Mouse (Mus musculus) adrenal gland, adult (tissue): ENCODE results near the gene Dach1.

Experiments used
- DNase-seq, 2 experiments: peaks; one replicate each; pipeline ENCODE4 v3.0.0; 2022 to 2023; ENCODE audit warnings: low spot score in 1 of 2; ENCODE audit not compliant: inconsistent age in 2 of 2

Gene Dach1

GRCm38 (mm10) chr14:98169421-98170076 is at the start of gene Dach1:
Gene Dach1 (minus strand): TSS chr14:98169765.
- peak; percentile 43 to 82 for DNase-seq

- peak in 1 of 2 experiments; percentile 64 for DNase-seq
Measured at GRCm38 (mm10) chr14:98200089-98200488, 30.5 kb upstream of the Dach1 start.

- DNase-seq: peak in 1 of 2 experiments; percentile 58
Measured at GRCm38 (mm10) chr14:98181545-98181944, 12.0 kb upstream of the Dach1 start.

DNA sequence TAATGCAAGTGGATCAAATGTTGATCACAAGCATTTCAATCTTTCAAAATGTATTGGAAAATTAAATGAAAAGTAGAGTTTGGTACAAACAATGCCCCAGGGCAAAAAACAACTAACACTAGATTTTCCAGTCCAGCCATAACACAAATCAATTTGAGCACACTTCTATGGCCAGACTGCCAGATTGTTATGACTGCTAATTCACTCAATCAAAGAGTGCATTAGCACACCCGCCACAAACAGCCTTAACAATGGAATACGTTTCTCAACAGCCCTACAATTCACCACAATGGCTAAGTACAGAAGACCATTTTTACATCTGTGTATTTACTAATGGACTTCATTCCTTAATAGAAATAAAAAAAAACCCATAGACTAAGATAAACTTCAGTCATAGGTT is 4.3 kb upstream of the Dach1 start:
- DNase-seq: no peak

- DNase-seq: no peak
Measured at GRCm38 (mm10) chr14:98172394-98172905, 2.9 kb upstream of the Dach1 start.

GRCm38 (mm10) chr14:98171861-98172260 is 2.3 kb upstream of the Dach1 start:
- DNase-seq: no peak

- DNase-seq: peak; percentile 46 to 80
Measured at GRCm38 (mm10) chr14:98168908-98169401, 610 bp downstream of the Dach1 start.

- peak; percentile 55 to 87 for DNase-seq
Measured at GRCm38 (mm10) chr14:98168039-98168907, 1.3 kb downstream of the Dach1 start.

- DNase-seq: peak; percentile 56 to 87
Measured at GRCm38 (mm10) chr14:98167186-98168038, 2.2 kb downstream of the Dach1 start.

DNA sequence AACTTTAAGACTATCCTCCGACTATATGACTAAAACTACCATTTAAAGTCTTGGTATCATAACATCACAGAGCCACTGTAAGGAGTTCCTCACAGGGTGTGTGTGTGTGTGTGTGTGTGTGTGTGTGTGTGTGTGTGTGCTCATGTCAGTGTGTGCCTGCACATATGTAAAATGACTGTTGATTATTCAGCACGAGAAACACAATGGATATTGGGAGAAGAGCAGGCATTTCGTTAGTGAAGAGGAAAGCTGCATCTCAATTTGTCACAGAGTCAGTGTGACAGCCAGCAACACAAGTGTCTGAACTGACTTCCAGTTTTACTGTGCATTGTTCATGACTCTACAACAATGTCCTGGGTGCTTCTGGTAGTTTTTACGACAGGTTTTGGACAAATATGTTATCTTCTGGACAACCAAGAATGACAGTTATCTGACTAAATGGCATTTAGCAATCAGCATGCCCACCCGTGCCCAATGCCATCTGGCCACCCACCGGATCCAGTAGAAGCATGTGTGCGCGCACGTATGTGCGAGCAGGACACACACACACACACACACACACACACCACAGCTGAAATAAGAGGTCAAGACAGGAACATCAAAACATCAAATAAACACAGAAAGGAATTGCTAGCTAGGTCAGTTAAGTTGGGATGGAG is 3.1 kb downstream of the Dach1 start:
- DNase-seq: peak in 1 of 2 experiments; percentile 34

DNA sequence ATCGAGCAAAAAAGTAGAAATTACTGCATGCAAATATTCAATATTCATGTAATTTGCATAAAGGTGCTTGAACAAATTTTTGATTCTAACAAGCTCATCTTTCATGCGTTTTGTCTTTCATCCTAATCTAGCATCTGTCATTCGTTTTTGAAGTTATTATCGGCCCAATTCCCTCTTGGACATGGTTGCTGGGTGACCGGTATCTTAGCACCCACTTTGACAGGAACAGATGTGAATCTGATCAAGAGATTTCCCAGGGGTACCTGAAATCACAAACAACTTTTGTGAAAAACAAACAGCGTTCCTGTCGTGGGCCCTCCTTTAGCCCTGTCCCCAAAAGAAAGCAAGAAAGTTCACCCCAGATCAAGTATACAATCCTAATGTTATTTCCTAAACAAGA is 12.8 kb downstream of the Dach1 start:
- no peak for DNase-seq

GRCm38 (mm10) chr14:98155725-98156392 is 13.7 kb downstream of the Dach1 start:
- no peak for DNase-seq

GRCm38 (mm10) chr14:98154832-98155422 is 14.6 kb downstream of the Dach1 start:
- DNase-seq: no peak

DNA sequence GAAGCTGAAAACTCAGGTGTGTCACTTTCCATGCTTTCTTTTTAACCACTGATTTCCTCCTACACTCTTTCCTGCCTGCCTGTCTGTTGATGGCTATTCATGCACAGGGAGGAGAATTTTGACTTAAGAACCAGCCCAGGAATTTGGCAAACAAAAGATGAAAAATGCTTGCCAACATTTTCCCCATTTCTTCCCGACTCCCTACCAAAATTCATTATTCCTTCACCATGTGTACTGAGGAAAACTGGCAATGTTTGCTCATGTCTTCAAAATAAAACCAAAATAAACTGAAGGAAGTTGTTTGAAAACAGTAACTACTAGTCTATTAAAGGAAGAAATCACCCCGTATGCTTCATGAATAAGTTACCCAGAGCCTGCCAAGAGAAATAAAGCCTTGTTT is 27.8 kb downstream of the Dach1 start:
- no peak for DNase-seq

GRCm38 (mm10) chr14:98138873-98139665 is 30.5 kb downstream of the Dach1 start:
- DNase-seq: peak in 1 of 2 experiments; percentile 23

DNA sequence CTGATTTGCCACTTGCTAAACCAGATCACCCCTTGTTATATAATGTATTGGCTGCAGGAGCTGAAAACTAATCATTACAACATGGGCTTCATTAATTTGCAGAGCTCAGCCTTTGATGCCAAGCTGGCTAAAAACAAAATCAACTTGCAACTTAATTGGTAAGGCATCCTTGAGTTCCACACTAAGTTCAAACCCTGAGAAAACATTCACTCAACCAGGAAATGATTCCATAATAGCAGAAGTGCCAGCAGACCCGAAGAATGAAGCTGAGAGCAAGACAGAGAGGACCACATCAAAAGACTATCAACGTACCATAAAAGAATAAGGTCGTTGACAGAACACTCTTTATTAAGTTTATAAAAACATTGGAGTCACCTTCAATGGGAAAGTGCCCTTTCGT is 35.0 kb downstream of the Dach1 start:
- no peak for DNase-seq

DNA sequence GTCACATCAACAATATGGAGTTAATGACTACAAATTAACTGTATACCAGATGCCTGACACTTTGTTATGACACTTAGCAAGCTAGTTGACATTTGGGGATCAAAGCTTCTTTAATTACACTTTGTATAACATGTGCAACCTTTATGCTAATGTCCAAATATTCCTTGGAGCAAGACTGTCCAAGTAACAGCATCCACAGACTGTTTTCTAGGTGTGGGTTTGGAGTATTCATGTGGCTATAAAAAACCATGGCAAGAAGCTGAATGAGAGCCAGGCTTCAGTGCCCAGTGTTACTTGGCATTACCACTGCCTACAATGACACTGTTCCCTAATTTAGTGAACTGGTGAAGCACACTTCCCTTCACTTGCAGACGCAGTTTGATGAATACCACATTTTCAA is 46.5 kb downstream of the Dach1 start:
- DNase-seq: no peak

- no peak for DNase-seq
Measured at GRCm38 (mm10) chr14:98116627-98117026, 52.9 kb downstream of the Dach1 start.

DNA sequence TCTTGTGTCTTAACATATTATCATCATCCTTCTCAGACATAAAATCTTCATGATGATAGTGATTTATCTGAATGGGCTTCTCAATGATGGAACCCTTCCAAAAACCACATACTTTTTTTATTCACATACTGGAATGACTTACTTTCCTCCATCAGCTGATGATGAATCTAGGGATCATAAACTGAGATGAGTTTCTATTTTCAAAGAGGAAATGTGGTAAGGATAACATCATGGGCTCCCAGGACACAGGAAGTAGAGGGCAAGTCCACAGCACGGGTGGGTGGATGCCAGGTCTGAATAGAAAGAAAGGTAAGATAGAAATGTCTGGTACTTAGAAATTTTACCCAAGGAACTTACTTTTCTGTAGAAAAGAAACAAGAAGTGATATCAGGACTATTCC is 56.5 kb downstream of the Dach1 start:
- DNase-seq: no peak
